Mouse (Mus musculus) limb, embryonic 14.5 days (tissue): Measurements from ENCODE around the gene Cox10. TPM values are rescaled to one million over a fixed set of nuclear protein-coding genes. Genes with fewer than 3 reads are reported as not detected.

Source experiments
- ATAC-seq: fragments of 200-750 bp; cut with Nextera tagmentation; 2 replicates; pipeline ENCODE4 v1.8.0; 2017; ENCODE audit warnings: low read depth, moderate number of reproducible peaks, moderate TSS enrichment; ENCODE audit not compliant: low FRiP score
- DNase-seq: peaks from one replicate; pipeline ENCODE4 v3.0.0-alpha.2; 2015; ENCODE audit warnings: low spot score
- H3K27ac ChIP-seq: fragments of 300-500 bp; sonication (generic); replicated peaks from 2 replicates; pipeline ENCODE4 v1.5.1; 2014; ENCODE audit warnings: low read depth, mild to moderate bottlenecking, low read length, moderate library complexity, mixed read lengths
- H3K27me3 ChIP-seq: fragments of 300-500 bp; sonication (generic); 2 replicates; pipeline ENCODE4 v1.6.1; 2014; ENCODE audit warnings: low read length, mixed read lengths; ENCODE audit not compliant: control insufficient read depth, insufficient read depth
- H3K36me3 ChIP-seq: fragments of 300-500 bp; sonication (generic); 2 replicates; pipeline ENCODE4 v1.6.1; 2014; ENCODE audit warnings: mild to moderate bottlenecking, low read length, moderate library complexity, mixed read lengths; ENCODE audit not compliant: control insufficient read depth, insufficient read depth
- H3K4me1 ChIP-seq: fragments of 300-500 bp; sonication (generic); 2 replicates; pipeline ENCODE4 v1.6.1; 2014; ENCODE audit warnings: antibody characterized with exemption, low read length, mixed read lengths; ENCODE audit not compliant: control insufficient read depth, insufficient read depth
- H3K4me2 ChIP-seq: fragments of 300-500 bp; sonication (generic); replicated peaks from 2 replicates; pipeline ENCODE4 v1.6.1; 2014; ENCODE audit warnings: low read depth, mild to moderate bottlenecking, low read length, moderate library complexity; ENCODE audit not compliant: severe bottlenecking
- H3K4me3 ChIP-seq: fragments of 300-500 bp; sonication (generic); replicated peaks from 2 replicates; pipeline ENCODE4 v1.5.1; 2014; ENCODE audit warnings: low read length
- H3K9ac ChIP-seq: fragments of 300-500 bp; sonication (generic); 2 replicates; pipeline ENCODE4 v1.6.1; 2014; ENCODE audit warnings: mild to moderate bottlenecking, low read depth, low read length, moderate library complexity; ENCODE audit not compliant: severe bottlenecking
- H3K9me3 ChIP-seq: fragments of 300-500 bp; sonication (generic); 2 replicates; pipeline ENCODE4 v1.6.1; 2016; ENCODE audit warnings: low read length; ENCODE audit not compliant: control insufficient read depth
- POLR2A ChIP-seq: fragments of 200-500 bp; IDR thresholded peaks from 2 replicates; pipeline ENCODE4 v1.8.0; 2012; ENCODE audit warnings: inconsistent platforms, mild to moderate bottlenecking, moderate library complexity, borderline replicate concordance; ENCODE audit not compliant: insufficient read depth, insufficient read length; ENCODE audit errors: extremely low read depth
- WGBS: fragments of 180-500 bp; shearing (Covaris S2); extraction: QIAGEN DNeasy Blood & Tissue Kit; methylation state at CpG from one replicate; pipeline ENCODE4 v1.1.7; 2014; 5-methylcytosine and 5-hydroxymethylcytosine counted together
- polyA plus RNA-seq, 2 experiments: library from polyadenylated mRNA; depleted of rRNA in 1 of 2; stranded (reverse) in 1 of 2; unstranded in 1 of 2; fragments of >200 nt; fragmentation: Nextera tagmentation in 1 of 2; extraction: Ambion mirVana in 1 of 2; gene quantifications; 2 replicates each; pipeline versions ENCODE4 v1.2.1 to v1.2.3; 2012 to 2014

Gene Cox10
- polyA plus RNA-seq, 2 experiments, result 13.3 to 20.6 TPM

- Histone ChIP-seq H3K4me3 (peak overlapping the region; percentile 34), H3K27me3 (peaks cover 46% of the 10 kb centered on the region), H3K4me2 (peak overlapping the region; percentile 66), H3K4me1 (peaks cover 7% of the 10 kb centered on the region; the same call in 1 of the 2 replicates), H3K9ac (no peak overlapping the region), H3K36me3 (no peaks in the 10 kb centered on the region), H3K27ac (no peak overlapping the region), H3K9me3 (no peaks in the 10 kb centered on the region; the same call in 1 of the 2 replicates)
- TF ChIP-seq POLR2A, result no peak
- ATAC-seq, result peak; percentile 27; the same call in 1 of the 2 replicates
- 2% methylated on average over 30 of the region's 31 CpGs for WGBS
- DNase-seq, result peak; percentile 81
Observed at GRCm38 (mm10) chr11:63925161-63925582, 154.1 kb downstream of the Cox10 start.

- no peak overlapping the region for H3K9ac ChIP-seq
- peaks cover 46% of the 10 kb centered on the region for H3K27me3 ChIP-seq
- H3K4me3 ChIP-seq, result peak overlapping the region; percentile 63
- WGBS, result 7% methylated on average over 26 of the region's 26 CpGs
- no peak overlapping the region for H3K27ac ChIP-seq
- peaks cover 7% of the 10 kb centered on the region; the same call in 1 of the 2 replicates for H3K4me1 ChIP-seq
- H3K9me3 ChIP-seq, result no peaks in the 10 kb centered on the region; the same call in 1 of the 2 replicates
- no peak for TF ChIP-seq POLR2A
- no peaks in the 10 kb centered on the region for H3K36me3 ChIP-seq
- DNase-seq (peak; percentile 13), ATAC-seq (no peak)
- peak overlapping the region; percentile 89; the same call in 1 of the 2 replicates for H3K4me2 ChIP-seq
Observed at GRCm38 (mm10) chr11:63924286-63924930, 154.9 kb downstream of the Cox10 start.

GRCm38 (mm10) chr11:63923386-63923785 is 155.9 kb downstream of the Cox10 start:
- Histone ChIP-seq H3K36me3 (no peaks in the 10 kb centered on the region), H3K27ac (no peak overlapping the region), H3K27me3 (peaks cover 53% of the 10 kb centered on the region), H3K4me3 (peak overlapping the region; percentile 63), H3K9me3 (no peaks in the 10 kb centered on the region; the same call in 1 of the 2 replicates), H3K4me2 (peak overlapping the region; percentile 89), H3K4me1 (peaks cover 12% of the 10 kb centered on the region), H3K9ac (0 out of 2 replicates have a peak overlapping the region, but pooled peaks have one; percentile 9)
- no peak for ATAC-seq
- DNase-seq, result no peak
- no peak for TF ChIP-seq POLR2A
- under 1% methylated on average over 28 of the region's 29 CpGs for WGBS

- H3K4me1 ChIP-seq, result peaks cover 19% of the 10 kb centered on the region
- WGBS, result under 1% methylated on average over 43 of the region's 43 CpGs
- H3K27ac ChIP-seq, result peak within 1 kb of the TSS; percentile 74
- peak within 1 kb of the TSS; percentile 89 for H3K4me2 ChIP-seq
- H3K4me3 ChIP-seq, result peak within 1 kb of the TSS; percentile 63
- peak; percentile 82; the same call in 1 of the 2 replicates for TF ChIP-seq POLR2A
- no peaks in the 10 kb centered on the region for H3K36me3 ChIP-seq
- peak within 1 kb of the TSS; percentile 77 for H3K9ac ChIP-seq
- DNase-seq (peak; percentile 97), ATAC-seq (peak; percentile 92)
- H3K27me3 ChIP-seq, result peaks cover 59% of the 10 kb centered on the region
- H3K9me3 ChIP-seq, result no peaks in the 10 kb centered on the region; the same call in 1 of the 2 replicates
Observed at GRCm38 (mm10) chr11:63922091-63922621, 157.1 kb downstream of the Cox10 start, which contains the start of gene Hs3st3b1. Gene Hs3st3b1 (minus strand): TSS chr11:63922290.
